Mouse (Mus musculus): Measurements from ENCODE around the gene Fkbp2. TPM values are rescaled to one million over a fixed set of nuclear protein-coding genes. Genes with fewer than 3 reads are reported as not detected.

Gene Fkbp2
- 10 to 100 TPM in 1 of 2 experiments, 1 to 10 TPM in 1; 8.2 to 13.1 TPM for total RNA-seq (2021)
- long read RNA-seq, experiment 1, partial matches to known transcripts = 0 of 6 reads
- long read RNA-seq, experiment 1, other reads (novel, unspliced or antisense) = 0 of 6 reads
- long read RNA-seq, experiment 2, transcript Fkbp2-202 (6 exons, 664 nt) = major isoform, 5 of 8 reads
- long read RNA-seq, experiment 2, partial matches to known transcripts = 0 of 8 reads
- long read RNA-seq, experiment 2, other reads (novel, unspliced or antisense) = 0 of 8 reads

GRCm38 (mm10) chr19:6980381-6981093, at the start of gene Fkbp2:
Gene Fkbp2 (minus strand): TSS chr19:6980501.
- peak; percentile 99 for DNase-seq (ENCODE audit: low spot score)

- DNase-seq (ENCODE audit: low spot score) = no peak
These were observed 49.2 kb upstream of the Fkbp2 start for GRCm38 (mm10) chr19:7029531-7029930.

GRCm38 (mm10) chr19:7020224-7020641, 39.9 kb upstream of the Fkbp2 start:
- DNase-seq (ENCODE audit: low spot score) = peak; percentile 39

- DNase-seq (ENCODE audit: low spot score) = no peak
These were observed 38.9 kb upstream of the Fkbp2 start, which contains the start of gene Fermt3 for GRCm38 (mm10) chr19:7019191-7019590. Gene Fermt3 (minus strand): TSS chr19:7019469.

- DNase-seq (ENCODE audit: low spot score) = no peak
These were observed 38.2 kb upstream of the Fkbp2 start for GRCm38 (mm10) chr19:7018546-7018945.

GRCm38 (mm10) chr19:7017541-7018457, 37.5 kb upstream of the Fkbp2 start:
- no peak for DNase-seq (ENCODE audit: low spot score)

GRCm38 (mm10) chr19:7014481-7015135, 34.3 kb upstream of the Fkbp2 start:
- no peak for DNase-seq (ENCODE audit: low spot score)

GRCm38 (mm10) chr19:7013984-7014383, 33.7 kb upstream of the Fkbp2 start:
- DNase-seq (ENCODE audit: low spot score) = no peak

- no peak for DNase-seq (ENCODE audit: low spot score)
These were observed 32.1 kb upstream of the Fkbp2 start for GRCm38 (mm10) chr19:7012426-7012825.

- no peak for DNase-seq (ENCODE audit: low spot score)
These were observed 26.7 kb upstream of the Fkbp2 start for GRCm38 (mm10) chr19:7006892-7007593.

- no peak for DNase-seq (ENCODE audit: low spot score)
These were observed 19.2 kb upstream of the Fkbp2 start for GRCm38 (mm10) chr19:6999360-7000063.

GRCm38 (mm10) chr19:6997721-6998290, 17.5 kb upstream of the Fkbp2 start:
- no peak for DNase-seq (ENCODE audit: low spot score)

- peak; percentile 90 for DNase-seq (ENCODE audit: low spot score)
These were observed 15.7 kb upstream of the Fkbp2 start, which contains the start of the genes Nudt22 and Trpt1 for GRCm38 (mm10) chr19:6996006-6996405. Gene Nudt22 (minus strand): TSS chr19:6996117. Gene Trpt1 (plus strand): TSS chr19:6996131.

GRCm38 (mm10) chr19:6995255-6995991, 15.1 kb upstream of the Fkbp2 start:
- DNase-seq (ENCODE audit: low spot score) = no peak

GRCm38 (mm10) chr19:6994489-6994888, 14.2 kb upstream of the Fkbp2 start:
- DNase-seq (ENCODE audit: low spot score) = no peak

- no peak for DNase-seq (ENCODE audit: low spot score)
These were observed 13.7 kb upstream of the Fkbp2 start for GRCm38 (mm10) chr19:6994002-6994401.

- DNase-seq (ENCODE audit: low spot score) = no peak
These were observed 12.9 kb upstream of the Fkbp2 start for GRCm38 (mm10) chr19:6993011-6993770.

Data from gastrocnemius, adult 18-20 months (tissue).